In the genomic region with DNA sequence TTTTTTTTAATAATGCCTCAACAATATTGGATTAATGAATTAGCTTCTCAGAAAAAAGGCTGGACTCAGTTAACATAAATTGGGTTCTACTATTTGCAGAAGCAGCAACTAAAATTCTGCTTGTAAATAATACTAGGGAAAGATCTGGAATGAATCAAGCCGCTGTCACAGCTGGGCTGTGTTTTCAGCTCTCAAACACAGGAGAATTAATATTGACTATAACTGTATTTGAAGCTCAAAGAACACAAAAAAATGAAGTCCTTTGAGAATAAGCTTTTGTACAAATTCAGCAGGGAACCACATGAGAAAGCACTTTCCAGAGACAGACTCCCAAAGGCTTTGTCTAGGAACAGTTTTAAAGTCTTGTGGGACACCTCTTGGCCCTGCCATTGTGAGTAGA, we compare ENCODE assay signal across 23 mouse cellular contexts.
A peak's percentile ranks its signal among the peaks of the same experiment; 100 is the strongest.
DNase-seq lines count a peak whose midpoint lies in the region; ATAC-seq lines count a peak whose summit lies in the region.
"Had no signal": no experiment of that assay in that cellular context is flagged by ENCODE, and none has a peak within 500 bp of the region (broad histone marks: within the 10 kb centered on the region; RNA-seq: fewer than 3 reads in every experiment).

No protein-coding gene starts in this region.

- no peak overlapping the region for H3K9ac ChIP-seq in kidney, embryonic 15.5 days
- no peak overlapping the region for H3K9ac ChIP-seq in embryonic facial prominence, embryonic 12.5 days
- H3K9ac ChIP-seq in limb, embryonic 11.5 days (ENCODE audit: low read length): no peak overlapping the region
- H3K9ac ChIP-seq in midbrain, embryonic 11.5 days (ENCODE audit: low read length): no peak overlapping the region
- H3K9ac ChIP-seq: forebrain, embryonic 12.5 days; liver, postnatal 0 days; stomach, embryonic 15.5 days had no signal

- H3K27me3 ChIP-seq in kidney, embryonic 15.5 days: no peaks in the 10 kb centered on the region; the same call in 1 of the 2 replicates
- no peaks in the 10 kb centered on the region for H3K27me3 ChIP-seq in embryonic facial prominence, embryonic 12.5 days
- no peaks in the 10 kb centered on the region for H3K27me3 ChIP-seq in limb, embryonic 11.5 days (ENCODE audit: control insufficient read depth, insufficient read depth, low read length)
- H3K27me3 ChIP-seq in midbrain, embryonic 11.5 days (ENCODE audit: control insufficient read depth, insufficient read depth, low read length): no peaks in the 10 kb centered on the region
- H3K27me3 ChIP-seq: forebrain, embryonic 12.5 days; stomach, embryonic 15.5 days had no signal

- no peaks in the 10 kb centered on the region for H3K9me3 ChIP-seq in kidney, embryonic 15.5 days (replicated peaks)
- no peaks in the 10 kb centered on the region for H3K9me3 ChIP-seq in embryonic facial prominence, embryonic 12.5 days
- H3K9me3 ChIP-seq in limb, embryonic 11.5 days (ENCODE audit: control insufficient read depth, low read length): no peaks in the 10 kb centered on the region
- H3K9me3 ChIP-seq in midbrain, embryonic 11.5 days (ENCODE audit: control insufficient read depth, low read length): no peaks in the 10 kb centered on the region
- H3K9me3 ChIP-seq: forebrain, embryonic 12.5 days; stomach, embryonic 15.5 days had no signal

- H3K27ac ChIP-seq in kidney, embryonic 15.5 days: peak overlapping the region; percentile 33; the same call in 1 of the 2 replicates
- peak overlapping the region; percentile 32; the same call in 1 of the 2 replicates for H3K27ac ChIP-seq in embryonic facial prominence, embryonic 12.5 days
- peak overlapping the region; percentile 75 for H3K27ac ChIP-seq in limb, embryonic 11.5 days (replicated peaks; ENCODE audit: low read depth, low read length)
- no peak overlapping the region for H3K27ac ChIP-seq in midbrain, embryonic 11.5 days (ENCODE audit: low read depth, low read length)
- H3K27ac ChIP-seq: hindbrain, postnatal 0 days; macrophage; stomach, embryonic 15.5 days had no signal

- H3K4me1 ChIP-seq in kidney, embryonic 15.5 days: peaks cover 19% of the 10 kb centered on the region; the same call in 1 of the 2 replicates
- H3K4me1 ChIP-seq in embryonic facial prominence, embryonic 12.5 days: peaks cover 24% of the 10 kb centered on the region
- peaks cover 22% of the 10 kb centered on the region for H3K4me1 ChIP-seq in limb, embryonic 11.5 days (ENCODE audit: control insufficient read depth, insufficient read depth, low read length)
- 0 out of 2 replicates have a peak, but pooled peaks cover 2% of the 10 kb centered on the region for H3K4me1 ChIP-seq in midbrain, embryonic 11.5 days (ENCODE audit: control insufficient read depth, insufficient read depth, low read length)

- no peak overlapping the region for H3K4me2 ChIP-seq in kidney, embryonic 15.5 days
- H3K4me2 ChIP-seq in embryonic facial prominence, embryonic 12.5 days (replicated peaks): no peak overlapping the region
- no peak overlapping the region for H3K4me2 ChIP-seq in limb, embryonic 11.5 days (ENCODE audit: low read depth, severe bottlenecking)
- H3K4me2 ChIP-seq in midbrain, embryonic 11.5 days: no peak overlapping the region
- H3K4me2 ChIP-seq: forebrain, embryonic 12.5 days; liver, embryonic 11.5 days; stomach, embryonic 15.5 days had no signal

- no peak for DNase-seq in kidney, postnatal 25 days
- peak; percentile 18 for DNase-seq in Muller cell, postnatal 12 days (ENCODE audit: inconsistent ontology term)
- DNase-seq in limb, embryonic 11.5 days (ENCODE audit: low spot score): no peak
- no peak for DNase-seq in midbrain, embryonic 11.5 days (ENCODE audit: low spot score, missing footprints)
- no peak for DNase-seq in frontal cortex, adult 2 months (ENCODE audit: extremely low spot score in 1 of 2, low spot score in 1 of 2)
- DNase-seq: adrenal gland, postnatal 14 days; cerebellum, adult 2 months; cerebellum, postnatal 36 days; embryo, embryonic 11 days; heart, postnatal 14 days; kidney, adult 2 months; kidney, postnatal 36 days; layer of hippocampus, postnatal 36 days; liver, postnatal 0 days had no signal

- no peak for ATAC-seq in kidney, embryonic 15.5 days (replicated peaks; ENCODE audit: low FRiP score)
- no peak for ATAC-seq in embryonic facial prominence, embryonic 12.5 days (ENCODE audit: insufficient number of reproducible peaks, insufficient read depth, low FRiP score, low TSS enrichment)
- no peak for ATAC-seq in limb, embryonic 11.5 days (ENCODE audit: insufficient number of reproducible peaks, low FRiP score, low TSS enrichment, low read depth)
- ATAC-seq in midbrain, embryonic 11.5 days (ENCODE audit: low FRiP score): no peak
- ATAC-seq: activated CD4-positive, CD25-positive, alpha-beta regulatory T cell, adult 4 months; hindbrain, postnatal 0 days; liver, postnatal 0 days had no signal

- 79% methylated on average over 1 of the region's 1 CpGs for WGBS in kidney, embryonic 15.5 days
- WGBS in embryonic facial prominence, embryonic 12.5 days: 52% methylated on average over 1 of the region's 1 CpGs
- 67% methylated on average over 1 of the region's 1 CpGs for WGBS in limb, embryonic 11.5 days
- WGBS in midbrain, embryonic 11.5 days: 87% methylated on average over 1 of the region's 1 CpGs

- no peaks in the 10 kb centered on the region for H3K36me3 ChIP-seq in kidney, embryonic 15.5 days
- H3K36me3 ChIP-seq in embryonic facial prominence, embryonic 12.5 days: no peaks in the 10 kb centered on the region
- no peaks in the 10 kb centered on the region for H3K36me3 ChIP-seq in limb, embryonic 11.5 days (ENCODE audit: control insufficient read depth, insufficient read depth, low read length)
- no peaks in the 10 kb centered on the region for H3K36me3 ChIP-seq in midbrain, embryonic 11.5 days (ENCODE audit: control insufficient read depth, insufficient read depth, low read length)
- H3K36me3 ChIP-seq: forebrain, embryonic 12.5 days; stomach, embryonic 15.5 days had no signal

- H3K4me3 ChIP-seq in kidney, embryonic 15.5 days (replicated peaks): no peak overlapping the region
- H3K4me3 ChIP-seq in embryonic facial prominence, embryonic 12.5 days: no peak overlapping the region
- H3K4me3 ChIP-seq in limb, embryonic 11.5 days (ENCODE audit: low read depth, low read length): no peak overlapping the region
- no peak overlapping the region for H3K4me3 ChIP-seq in midbrain, embryonic 11.5 days (ENCODE audit: low read depth, low read length)
- H3K4me3 ChIP-seq: erythroblast, embryonic 14.5 days; forebrain, embryonic 12.5 days; stomach, embryonic 15.5 days had no signal
